Mouse (Mus musculus): ENCODE data around the gene Tmem178b.

The Tmem178b gene

DNA sequence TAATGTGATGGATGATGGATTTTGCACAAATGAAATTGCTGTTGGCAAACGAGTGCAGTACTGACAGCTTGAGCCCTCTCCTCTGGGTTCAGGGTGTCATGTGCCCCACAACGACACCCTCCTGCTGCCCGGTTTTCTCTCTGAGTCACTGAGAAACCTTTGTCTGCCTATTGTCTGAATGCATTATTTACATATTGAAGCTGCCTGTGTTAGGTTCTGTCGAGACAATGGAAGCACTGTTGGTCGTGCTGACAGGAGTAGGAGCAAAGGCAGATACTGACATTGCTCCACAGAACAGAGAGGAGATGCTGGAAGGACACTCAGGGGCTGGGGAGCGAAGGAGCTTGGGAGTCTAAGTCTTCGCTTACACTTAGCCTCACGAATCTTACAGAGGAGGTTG, 44.2 kb downstream of the Tmem178b start:
- no peak for DNase-seq (ENCODE audit: extremely low read depth, insufficient read length, low spot score)

DNA sequence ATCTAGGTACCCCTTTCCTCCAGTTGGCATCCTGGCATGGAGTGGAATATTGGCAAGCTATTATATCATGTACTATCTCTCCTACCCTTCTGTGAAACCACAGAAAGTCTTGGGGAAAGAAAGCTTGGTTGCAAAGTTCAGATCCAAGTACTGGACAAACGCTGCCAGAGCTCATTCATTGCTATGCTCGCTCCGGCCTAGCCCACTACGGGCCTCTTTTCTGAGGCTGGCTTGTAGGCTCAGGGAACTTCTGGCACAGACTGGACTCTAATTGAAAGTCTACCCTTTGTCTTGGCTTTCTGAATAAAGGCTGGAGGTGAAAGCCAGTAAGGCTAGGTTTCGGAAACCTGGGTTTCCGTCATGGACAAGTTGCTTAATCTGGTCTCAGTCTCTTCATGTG, 44.7 kb downstream of the Tmem178b start:
- no peak for DNase-seq (ENCODE audit: extremely low read depth, insufficient read length, low spot score)

DNA sequence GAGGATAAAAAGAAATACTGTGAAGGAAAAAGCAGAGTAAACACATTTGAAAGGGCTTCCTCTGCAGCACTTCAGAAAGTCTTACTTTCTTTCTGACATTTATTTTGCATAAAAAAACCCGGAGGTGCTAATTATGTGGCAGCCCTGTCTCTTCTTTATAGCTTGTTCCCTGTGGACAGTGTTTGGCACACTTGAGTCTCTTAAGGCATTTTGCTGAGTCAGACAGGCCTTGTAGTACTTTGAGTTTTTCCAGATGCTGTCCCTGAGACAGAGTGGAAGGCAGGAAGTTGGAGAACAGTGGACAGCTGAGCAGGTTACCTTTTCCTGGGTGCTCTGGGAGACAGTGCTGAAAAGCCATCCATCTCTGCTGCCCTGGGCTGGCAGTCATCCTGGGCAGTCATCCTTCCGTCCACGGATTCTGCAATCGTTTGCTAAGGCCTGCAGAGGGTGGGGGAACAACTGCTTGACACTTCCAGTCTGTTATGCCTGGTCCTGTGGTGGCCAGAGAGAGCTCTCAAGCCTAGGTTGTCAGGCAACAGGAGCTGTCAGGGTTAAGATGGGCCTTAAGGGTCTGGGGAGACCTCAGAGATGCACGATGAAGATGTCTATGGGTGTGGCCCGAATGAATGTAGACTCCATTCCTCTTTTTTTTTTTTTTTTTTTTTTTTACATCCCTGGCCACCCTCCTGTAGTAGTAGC, 46.1 kb downstream of the Tmem178b start:
- no peak for DNase-seq (ENCODE audit: extremely low read depth, insufficient read length, low spot score)

GRCm38 (mm10) chr6:39926442-39926841, 53.4 kb downstream of the Tmem178b start:
- no peak for DNase-seq (ENCODE audit: extremely low read depth, insufficient read length, low spot score)

DNA sequence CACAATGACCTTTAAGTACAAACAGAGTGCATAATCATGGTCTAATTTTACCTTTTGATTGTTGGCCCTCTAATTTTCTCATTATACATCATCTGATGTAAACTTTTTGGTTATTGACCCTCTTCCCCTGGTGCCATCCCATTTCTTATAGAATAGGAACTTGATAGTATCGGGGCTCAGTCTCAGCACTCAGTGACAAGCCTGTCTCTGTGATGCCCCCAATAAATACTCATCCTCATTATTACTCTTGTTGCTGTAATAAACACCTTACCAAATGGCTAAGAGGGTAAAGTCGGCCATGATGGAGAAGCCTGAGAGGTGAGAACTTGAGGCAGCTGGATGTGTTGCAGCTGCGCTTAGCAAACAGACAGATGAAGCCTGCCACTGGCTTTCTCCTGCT, 63.5 kb downstream of the Tmem178b start:
- no peak for DNase-seq (ENCODE audit: extremely low read depth, insufficient read length, low spot score)

- DNase-seq (ENCODE audit: extremely low read depth, insufficient read length, low spot score): no peak
These were observed 67.8 kb downstream of the Tmem178b start for GRCm38 (mm10) chr6:39940920-39941319.

DNA sequence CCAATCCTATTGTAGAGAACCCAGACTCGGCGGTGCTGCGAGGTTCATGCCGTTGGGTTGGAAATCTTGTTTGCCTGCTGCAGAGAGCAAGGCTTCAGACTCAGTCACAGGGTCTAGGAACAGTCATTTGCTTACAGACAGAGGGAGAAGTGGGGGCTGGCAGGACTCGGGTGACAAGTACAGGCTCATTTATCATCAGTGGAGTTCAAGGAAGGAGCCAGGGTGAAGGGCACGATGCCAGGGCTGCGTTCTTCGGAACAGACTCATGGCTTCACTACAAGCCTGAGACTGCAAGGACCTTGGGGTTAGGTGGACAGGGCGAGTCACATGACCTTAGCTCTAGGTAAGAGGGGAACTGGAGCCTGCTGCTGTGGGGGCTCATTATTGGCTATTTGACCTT, 71.8 kb downstream of the Tmem178b start:
- no peak for DNase-seq (ENCODE audit: extremely low read depth, insufficient read length, low spot score)

GRCm38 (mm10) chr6:39945670-39946440, 72.8 kb downstream of the Tmem178b start:
- no peak for DNase-seq (ENCODE audit: extremely low read depth, insufficient read length, low spot score)

DNA sequence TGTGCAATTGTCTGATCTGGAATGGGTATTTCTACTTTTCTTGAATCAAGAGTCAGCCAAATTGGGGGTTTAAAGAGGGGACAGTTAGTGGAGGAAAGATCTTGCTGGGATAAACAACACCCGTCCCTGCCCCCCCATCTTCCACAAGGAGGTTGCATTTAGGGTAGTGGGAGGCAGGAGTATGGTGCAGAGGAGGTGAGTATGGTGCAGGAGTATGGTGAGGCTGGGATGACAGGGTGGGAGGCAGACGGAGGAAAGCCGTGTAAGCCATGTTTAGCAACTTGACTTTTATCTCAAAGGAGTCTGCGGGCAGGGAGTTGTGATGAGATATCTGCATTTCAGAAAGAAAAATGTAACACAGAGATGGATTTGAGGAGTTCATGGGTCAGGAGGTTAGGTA, 73.5 kb downstream of the Tmem178b start:
- no peak for DNase-seq (ENCODE audit: extremely low read depth, insufficient read length, low spot score)

DNA sequence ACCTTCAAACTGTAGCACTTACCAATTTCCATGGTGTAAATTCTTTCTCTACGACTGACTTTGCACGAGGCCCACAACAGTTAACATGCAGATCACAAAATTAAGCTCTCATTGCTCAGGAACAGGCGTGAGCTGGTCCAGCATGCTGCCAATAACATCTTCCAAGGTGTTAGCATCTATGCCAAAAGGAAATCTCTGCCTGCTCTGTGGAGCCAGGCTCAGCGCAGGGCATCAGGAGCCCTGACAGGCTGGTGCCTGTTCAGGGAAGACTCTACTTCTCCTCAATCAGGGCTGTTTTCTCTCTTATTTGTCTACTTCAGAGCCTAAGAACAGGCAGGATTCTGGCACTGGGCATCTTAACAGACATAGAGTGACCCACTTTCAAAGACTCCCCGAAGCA, 80.9 kb downstream of the Tmem178b start:
- DNase-seq (ENCODE audit: extremely low read depth, insufficient read length, low spot score): no peak

DNA sequence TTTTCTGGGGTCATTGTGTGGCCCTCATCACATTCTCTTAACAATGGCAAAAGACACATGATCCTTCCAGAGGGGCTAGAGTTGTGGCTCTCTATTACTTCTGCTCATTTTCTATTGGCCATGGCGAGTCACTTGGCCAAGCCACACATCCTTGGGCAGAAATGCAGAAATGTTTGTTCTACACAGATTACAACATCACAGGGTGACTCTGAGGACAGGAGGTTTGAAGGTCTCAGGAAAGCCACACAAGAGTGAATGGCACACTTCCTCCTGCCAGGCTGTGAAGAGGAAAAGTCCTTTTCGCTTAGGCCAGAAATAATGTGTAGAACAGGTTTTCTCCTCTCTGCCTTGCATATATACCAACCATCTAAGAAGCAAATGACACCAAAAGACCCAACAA, 82.1 kb downstream of the Tmem178b start:
- DNase-seq (ENCODE audit: extremely low read depth, insufficient read length, low spot score): no peak

GRCm38 (mm10) chr6:39964606-39965005, 91.5 kb downstream of the Tmem178b start:
- no peak for DNase-seq (ENCODE audit: extremely low read depth, insufficient read length, low spot score)

- no peak for DNase-seq (ENCODE audit: extremely low read depth, insufficient read length, low spot score)
These were observed 97.2 kb downstream of the Tmem178b start for GRCm38 (mm10) chr6:39970281-39970680.

DNA sequence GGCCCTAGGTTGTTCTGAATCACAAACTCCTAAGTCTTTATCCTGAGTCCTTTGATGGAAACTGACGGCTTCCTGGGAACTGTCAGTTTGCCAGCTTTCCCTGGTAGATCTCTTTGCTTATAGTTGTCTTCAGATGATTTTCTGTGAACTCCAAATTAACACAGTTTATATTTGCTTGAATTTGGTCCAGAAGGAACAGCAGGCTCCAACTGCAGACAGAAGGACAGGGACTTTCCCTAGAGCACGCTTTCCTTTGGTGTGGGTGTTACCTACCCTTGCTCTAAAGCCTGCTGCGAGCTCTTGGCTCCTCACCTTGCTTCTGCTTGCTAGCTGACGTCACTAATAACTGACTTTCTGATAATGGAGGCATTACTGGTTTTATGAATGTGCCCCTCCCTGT, 105.9 kb downstream of the Tmem178b start:
- DNase-seq (ENCODE audit: extremely low read depth, insufficient read length, low spot score): no peak

DNA sequence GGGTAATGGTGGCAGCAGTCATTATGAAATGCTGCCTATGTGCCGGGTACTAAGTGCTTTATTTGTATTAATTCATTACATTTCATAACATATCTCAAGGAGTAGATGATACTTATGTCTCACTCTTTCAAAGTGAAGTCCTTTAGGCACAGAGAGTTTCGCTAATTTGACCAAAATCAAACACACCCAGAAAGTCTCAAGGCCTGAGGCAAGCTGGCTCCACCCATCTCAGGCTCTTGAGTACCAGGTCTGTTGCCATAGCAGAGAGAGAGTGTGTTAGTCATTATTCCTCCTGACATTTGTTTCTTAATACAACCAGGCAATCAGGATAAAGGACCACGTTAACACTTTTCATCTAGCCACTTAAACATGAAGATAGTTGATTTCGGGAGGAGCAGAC, 117.7 kb downstream of the Tmem178b start:
- no peak for DNase-seq (ENCODE audit: extremely low read depth, insufficient read length, low spot score)

DNA sequence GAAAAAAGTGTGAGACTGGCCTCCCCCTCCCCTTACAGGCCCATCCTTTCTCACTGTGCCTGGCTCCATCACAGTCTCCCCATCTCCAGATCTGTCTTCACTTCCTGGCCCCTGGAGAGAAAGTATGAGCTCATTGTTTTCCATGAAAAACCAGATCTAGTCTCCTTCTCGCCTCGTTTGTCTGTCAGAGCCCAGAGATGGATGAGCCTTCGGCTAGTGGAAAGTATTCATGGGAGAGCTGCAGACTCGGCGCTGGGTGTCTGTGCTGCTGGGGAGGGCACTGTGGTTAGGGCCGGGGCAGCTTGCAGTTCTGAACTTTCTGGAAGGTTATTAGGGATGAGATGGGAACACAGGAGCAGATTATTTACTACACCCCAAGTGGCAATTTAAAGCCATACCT, 118.9 kb downstream of the Tmem178b start:
- DNase-seq (ENCODE audit: extremely low read depth, insufficient read length, low spot score): no peak

DNA sequence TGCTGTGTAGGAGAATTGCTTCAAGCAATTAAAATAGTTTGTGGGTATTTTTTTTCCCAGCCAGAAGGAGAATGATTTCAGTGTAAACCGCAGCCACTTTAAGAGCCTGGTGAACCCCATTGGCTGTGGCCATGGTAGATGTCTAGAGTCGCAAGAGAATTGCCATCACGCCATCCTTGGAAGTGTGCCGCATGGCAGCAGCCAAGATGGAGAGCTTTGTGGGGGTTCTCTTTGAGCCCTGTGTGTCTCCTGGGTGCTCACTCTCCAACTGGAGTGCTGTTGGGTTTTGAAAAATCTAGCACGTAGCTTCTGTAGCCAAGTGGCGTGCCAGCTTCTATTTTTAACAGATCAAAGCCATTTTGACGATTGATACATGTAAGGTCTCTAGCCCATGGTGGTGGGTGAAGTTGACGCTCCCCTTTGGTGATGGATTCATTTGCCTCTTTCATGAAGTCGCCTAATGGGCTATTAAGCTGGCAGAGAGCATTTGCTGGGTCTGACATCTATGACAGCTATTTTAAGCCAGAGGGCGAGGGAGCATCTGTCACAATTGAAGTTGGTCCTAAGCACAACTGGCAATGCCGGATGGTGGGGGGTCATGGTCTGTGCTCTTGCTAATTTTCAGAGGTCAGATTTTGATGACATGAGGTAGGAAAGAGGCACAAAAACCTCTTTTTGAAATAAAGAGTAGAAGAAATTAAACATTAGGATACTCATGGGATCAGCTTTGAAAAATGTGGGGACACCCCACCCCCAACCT, 133.1 kb downstream of the Tmem178b start:
- no peak for DNase-seq (ENCODE audit: extremely low read depth, insufficient read length, low spot score)

DNA sequence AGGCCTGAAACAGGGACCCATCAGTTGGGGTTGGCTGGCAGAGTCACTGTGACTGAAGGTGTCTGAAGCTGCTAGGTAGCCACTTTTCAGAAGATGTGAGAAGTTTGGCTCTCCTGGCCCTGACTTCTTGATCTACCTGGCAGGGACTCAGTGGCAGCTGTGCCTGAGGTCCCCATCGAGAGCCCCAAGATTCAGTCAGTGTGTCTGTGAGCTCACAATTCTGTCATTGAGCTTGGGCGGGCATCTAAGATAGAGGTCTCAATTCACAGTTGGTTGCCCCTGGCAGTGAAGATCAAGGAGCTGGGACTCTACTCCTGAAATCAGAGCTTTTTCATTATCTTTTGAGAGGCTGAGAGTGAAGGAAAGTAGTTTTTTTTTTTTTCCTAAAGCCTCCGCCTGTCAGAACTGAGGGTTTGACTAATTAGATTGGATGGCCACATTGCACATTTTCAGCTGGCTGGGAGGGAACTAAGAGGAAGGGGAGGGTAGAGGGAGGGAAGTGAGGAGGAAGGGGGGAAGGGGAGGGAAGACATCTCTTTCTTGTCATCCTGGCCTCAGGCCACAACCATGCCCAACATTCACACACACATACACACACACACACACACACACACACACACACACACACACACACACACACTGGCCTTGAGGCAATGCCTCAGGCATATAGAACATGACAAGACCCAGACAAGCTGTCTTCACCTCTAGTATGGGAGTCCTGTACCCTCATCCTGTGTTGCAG, 135.3 kb downstream of the Tmem178b start:
- no peak for DNase-seq (ENCODE audit: extremely low read depth, insufficient read length, low spot score)

DNA sequence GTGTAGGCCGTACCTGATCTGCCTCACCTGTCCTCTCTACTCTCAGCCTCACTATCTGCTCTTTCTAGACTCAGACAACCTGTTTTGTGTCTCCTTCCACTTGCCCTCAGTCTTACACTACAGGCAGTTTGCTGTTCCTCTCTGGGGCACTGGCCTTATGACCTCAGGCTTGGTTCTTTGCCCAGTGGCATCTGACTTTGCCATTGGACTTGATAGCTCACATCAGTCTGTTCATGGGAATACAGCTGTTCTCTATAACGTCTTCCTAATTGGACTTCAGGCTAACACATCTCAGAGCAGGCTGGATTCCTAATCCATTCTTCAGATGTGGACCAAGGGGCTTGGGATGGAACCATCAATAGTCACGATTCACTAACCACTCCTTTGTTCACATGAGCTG, 136.6 kb downstream of the Tmem178b start:
- no peak for DNase-seq (ENCODE audit: extremely low read depth, insufficient read length, low spot score)

- no peak for DNase-seq (ENCODE audit: extremely low read depth, insufficient read length, low spot score)
These were observed 138.0 kb downstream of the Tmem178b start for GRCm38 (mm10) chr6:40011066-40011465.

- DNase-seq (ENCODE audit: extremely low read depth, insufficient read length, low spot score): no peak
These were observed 138.5 kb downstream of the Tmem178b start for GRCm38 (mm10) chr6:40011609-40012008.

Data from 3134 (cell line).